ENCODE assay signal across 17 mouse cellular contexts in the genomic region with DNA sequence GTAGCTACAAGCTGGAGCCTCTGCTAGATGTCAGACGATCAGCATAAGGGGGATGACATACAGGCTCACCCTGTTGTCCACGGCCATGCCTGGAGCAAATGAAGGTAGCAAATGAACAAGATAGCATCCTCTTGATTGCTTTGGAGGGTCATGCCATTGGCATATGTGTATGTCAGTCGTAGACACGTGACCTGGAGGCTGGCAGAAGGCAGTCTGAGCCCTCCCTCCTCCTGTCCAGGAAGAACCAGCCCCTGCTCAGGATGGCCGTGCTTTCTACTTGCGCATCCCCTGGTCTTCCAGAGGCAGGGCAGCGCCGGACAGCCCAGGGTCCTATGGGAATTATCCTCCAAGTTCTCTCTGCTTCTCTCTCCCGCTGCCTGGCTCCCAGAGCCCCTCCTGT. TPM values are rescaled to one million over a fixed set of nuclear protein-coding genes. Genes with fewer than 3 reads are reported as not detected.
DNase-seq lines count a peak whose midpoint lies in the region; ATAC-seq and TF ChIP-seq lines count a peak whose summit lies in the region.
"Had no signal": no experiment of that assay in that cellular context is flagged by ENCODE, and none has a peak within 500 bp of the region (broad histone marks: within the 10 kb centered on the region; RNA-seq: fewer than 3 reads in every experiment).

No protein-coding gene starts in this region.

- H3K27ac ChIP-seq in midbrain, embryonic 13.5 days, result 0 out of 2 replicates have a peak overlapping the region, but pooled peaks have one; percentile 25
- no peak overlapping the region for H3K27ac ChIP-seq in midbrain, postnatal 0 days (ENCODE audit: low read depth, low read length)
- peak overlapping the region; percentile 57 for H3K27ac ChIP-seq in forebrain, embryonic 16.5 days (ENCODE audit: low read length)
- no peak overlapping the region for H3K27ac ChIP-seq in stomach, postnatal 0 days (replicated peaks)
- H3K27ac ChIP-seq: kidney, postnatal 0 days; layer of hippocampus, adult 2 months; left cerebral cortex, adult 2 months; liver, embryonic 13.5 days had no signal

- peaks cover 7% of the 10 kb centered on the region for H3K36me3 ChIP-seq in midbrain, embryonic 13.5 days
- H3K36me3 ChIP-seq in midbrain, postnatal 0 days (ENCODE audit: insufficient read depth, low read length), result peaks cover 11% of the 10 kb centered on the region
- peaks cover 8% of the 10 kb centered on the region for H3K36me3 ChIP-seq in forebrain, embryonic 16.5 days (ENCODE audit: control insufficient read depth, insufficient read depth)
- H3K36me3 ChIP-seq in stomach, postnatal 0 days (ENCODE audit: control insufficient read depth, insufficient read depth, low read length), result no peaks in the 10 kb centered on the region
- H3K36me3 ChIP-seq: liver, embryonic 13.5 days had no signal

- H3K4me1 ChIP-seq in midbrain, embryonic 13.5 days (replicated peaks), result peaks cover 43% of the 10 kb centered on the region
- 0 out of 2 replicates have a peak, but pooled peaks cover 4% of the 10 kb centered on the region for H3K4me1 ChIP-seq in midbrain, postnatal 0 days (ENCODE audit: insufficient read depth, low read length)
- peaks cover 65% of the 10 kb centered on the region for H3K4me1 ChIP-seq in forebrain, embryonic 16.5 days (replicated peaks; ENCODE audit: control insufficient read depth, insufficient read depth, low read length)
- no peaks in the 10 kb centered on the region for H3K4me1 ChIP-seq in stomach, postnatal 0 days (replicated peaks; ENCODE audit: control insufficient read depth, insufficient read depth)
- H3K4me1 ChIP-seq: liver, embryonic 13.5 days had no signal

- H3K4me2 ChIP-seq in midbrain, embryonic 13.5 days (replicated peaks), result no peak overlapping the region
- no peak overlapping the region for H3K4me2 ChIP-seq in midbrain, postnatal 0 days (ENCODE audit: low read depth, low read length, poor library complexity, severe bottlenecking)
- H3K4me2 ChIP-seq in forebrain, embryonic 16.5 days (ENCODE audit: low read length), result no peak overlapping the region
- no peak overlapping the region for H3K4me2 ChIP-seq in stomach, postnatal 0 days (replicated peaks; ENCODE audit: low read depth)
- H3K4me2 ChIP-seq: liver, embryonic 13.5 days had no signal

- no peak for DNase-seq in midbrain, postnatal 0 days (ENCODE audit: low spot score)
- DNase-seq in MN1 (ENCODE audit: low spot score), result peak; percentile 71
- no peak for DNase-seq in stomach, postnatal 0 days (ENCODE audit: low spot score)
- DNase-seq in adrenal gland, postnatal 10 days, result no peak
- no peak for DNase-seq in kidney, postnatal 36 days
- DNase-seq: adrenal gland, adult 8-10 months; cerebellum, adult 11-12 months; kidney, adult 11 months; liver, embryonic 13.5 days; right cerebral cortex, postnatal 25 days; thymus, adult 2 months had no signal

- 74% methylated on average over 9 of the region's 9 CpGs for WGBS in midbrain, embryonic 13.5 days
- WGBS in midbrain, postnatal 0 days, result 73% methylated on average over 9 of the region's 9 CpGs
- WGBS in forebrain, embryonic 16.5 days, result 80% methylated on average over 9 of the region's 9 CpGs
- 69% methylated on average over 9 of the region's 9 CpGs for WGBS in stomach, postnatal 0 days

- TF ChIP-seq CTCF in midbrain, postnatal 0 days (IDR thresholded peaks at IDR 0.05), result no peak
- TF ChIP-seq CTCF in stomach, postnatal 0 days (IDR thresholded peaks at IDR 0.05; ENCODE audit: low read depth), result no peak

- peaks cover 76% of the 10 kb centered on the region for H3K27me3 ChIP-seq in midbrain, embryonic 13.5 days
- H3K27me3 ChIP-seq in midbrain, postnatal 0 days (ENCODE audit: insufficient read depth, low read length), result no peaks in the 10 kb centered on the region
- no peaks in the 10 kb centered on the region for H3K27me3 ChIP-seq in forebrain, embryonic 16.5 days (replicated peaks; ENCODE audit: control insufficient read depth, insufficient read depth, low read length)
- no peaks in the 10 kb centered on the region for H3K27me3 ChIP-seq in stomach, postnatal 0 days (ENCODE audit: control insufficient read depth, insufficient read depth, low read length)

- H3K4me3 ChIP-seq in midbrain, embryonic 13.5 days (replicated peaks), result no peak overlapping the region
- no peak overlapping the region for H3K4me3 ChIP-seq in midbrain, postnatal 0 days (ENCODE audit: low read depth, low read length)
- H3K4me3 ChIP-seq in forebrain, embryonic 16.5 days (replicated peaks; ENCODE audit: low read length), result no peak overlapping the region
- no peak overlapping the region for H3K4me3 ChIP-seq in stomach, postnatal 0 days (ENCODE audit: low read depth, low read length)
- H3K4me3 ChIP-seq: layer of hippocampus, adult 2 months; left cerebral cortex, adult 2 months; liver, embryonic 13.5 days had no signal

- ATAC-seq in midbrain, embryonic 13.5 days, result 0 out of 2 replicates have a peak, but pooled peaks have one; percentile 13
- no peak for ATAC-seq in midbrain, postnatal 0 days (ENCODE audit: low FRiP score)
- no peak for ATAC-seq in forebrain, embryonic 16.5 days
- ATAC-seq in stomach, postnatal 0 days (ENCODE audit: low FRiP score, low TSS enrichment), result 0 out of 2 replicates have a peak, but pooled peaks have one; percentile 28

- no peak overlapping the region for H3K9ac ChIP-seq in midbrain, embryonic 13.5 days (replicated peaks)
- no peak overlapping the region for H3K9ac ChIP-seq in midbrain, postnatal 0 days (replicated peaks; ENCODE audit: low read length, poor library complexity, severe bottlenecking)
- H3K9ac ChIP-seq in forebrain, embryonic 16.5 days (replicated peaks; ENCODE audit: low read depth, low read length), result no peak overlapping the region
- no peak overlapping the region for H3K9ac ChIP-seq in stomach, postnatal 0 days (ENCODE audit: low read length)
- H3K9ac ChIP-seq: liver, embryonic 13.5 days had no signal

- H3K9me3 ChIP-seq in midbrain, embryonic 13.5 days, result no peaks in the 10 kb centered on the region
- no peaks in the 10 kb centered on the region for H3K9me3 ChIP-seq in midbrain, postnatal 0 days (ENCODE audit: low read length)
- no peaks in the 10 kb centered on the region for H3K9me3 ChIP-seq in forebrain, embryonic 16.5 days (ENCODE audit: control insufficient read depth, low read length)
- no peaks in the 10 kb centered on the region for H3K9me3 ChIP-seq in stomach, postnatal 0 days (ENCODE audit: control insufficient read depth, low read length)
- H3K9me3 ChIP-seq: liver, embryonic 13.5 days had no signal

- TF ChIP-seq EP300 in stomach, postnatal 0 days (optimal IDR thresholded peaks at IDR 0.05), result no peak

RNA-seq across cellular contexts. Expression of a gene that starts 23.6 kb away (rescaled TPM):
- 22.7 and 22.8 TPM in 2 replicates for polyA plus RNA-seq in midbrain, embryonic 13.5 days (2015; fragmentation: Nextera tagmentation; extraction: Ambion mirVana)
- 31.6 and 53.9 TPM in 2 replicates for total RNA-seq in midbrain, postnatal 0 days (2014; rRNA removed)
- 9.3 and 9.9 TPM in 2 replicates for polyA plus RNA-seq in midbrain, postnatal 0 days (2015; fragmentation: Nextera tagmentation; extraction: Ambion mirVana)
- 20.6 and 23.0 TPM in 2 replicates for polyA plus RNA-seq in forebrain, embryonic 16.5 days (2015; fragmentation: Nextera tagmentation; extraction: Ambion mirVana)
- 5.3 and 6.9 TPM in 2 replicates for polyA plus RNA-seq in stomach, postnatal 0 days (2015; fragmentation: Nextera tagmentation; extraction: Ambion mirVana)
- 10 to 100 TPM; 42.9 to 55.3 TPM for total RNA-seq in adrenal gland, postnatal 10 days (2021)

RNA-seq across cellular contexts. Expression of a gene that starts 28.3 kb away (rescaled TPM):
- polyA plus RNA-seq in midbrain, embryonic 13.5 days (2015; fragmentation: Nextera tagmentation; extraction: Ambion mirVana), result 118 TPM in 2 replicates
- 160 and 173 TPM in 2 replicates for total RNA-seq in midbrain, postnatal 0 days (2014; rRNA removed)
- polyA plus RNA-seq in midbrain, postnatal 0 days (2015; fragmentation: Nextera tagmentation; extraction: Ambion mirVana), result 121 and 125 TPM in 2 replicates
- polyA plus RNA-seq in forebrain, embryonic 16.5 days (2015; fragmentation: Nextera tagmentation; extraction: Ambion mirVana), result 257 and 284 TPM in 2 replicates
- polyA plus RNA-seq in stomach, postnatal 0 days (2015; fragmentation: Nextera tagmentation; extraction: Ambion mirVana), result 1.2 and 1.4 TPM in 2 replicates
- 1 to 10 TPM; 2.5 to 3.6 TPM for total RNA-seq in adrenal gland, postnatal 10 days (2021)
- total RNA-seq: hematopoietic stem cell, adult 5-6 weeks had no signal

Comparison
In these comparisons a context has a peak if more than half of its experiments do, and no peak if none do; other contexts are left out.
1. ATAC-seq: peak in midbrain, embryonic 13.5 days (single experiment) and stomach, postnatal 0 days (single experiment); none in midbrain, postnatal 0 days (single experiment) and forebrain, embryonic 16.5 days (single experiment).
2. H3K27ac ChIP-seq: peak in midbrain, embryonic 13.5 days (single experiment) and forebrain, embryonic 16.5 days (single experiment); none in midbrain, postnatal 0 days (single experiment) and stomach, postnatal 0 days (single experiment).
3. RNA of a gene that starts 28.3 kb away (polyA plus RNA-seq): 257 to 284 TPM in forebrain, embryonic 16.5 days, 121 to 125 TPM in midbrain, postnatal 0 days and 118 TPM in midbrain, embryonic 13.5 days; 1.2 to 1.4 TPM in stomach, postnatal 0 days; every median in the first group is over 10 times any median in the second.